Mouse (Mus musculus) forebrain, embryonic 15.5 days (tissue): ENCODE measurements around the gene Vax1. TPM values are rescaled to one million over a fixed set of nuclear protein-coding genes. Genes with fewer than 3 reads are reported as not detected.

ENCODE experiments used
- ATAC-seq: fragments of 200-750 bp; cut with Nextera tagmentation; replicated peaks from 2 replicates; pipeline ENCODE4 v1.8.0; 2017; ENCODE audit warnings: mild to moderate bottlenecking, moderate TSS enrichment, moderate library complexity
- H3K27ac ChIP-seq: fragments of 300-500 bp; sonication (generic); replicated peaks from 2 replicates; pipeline ENCODE4 v1.5.1; 2015; ENCODE audit warnings: mild to moderate bottlenecking, inconsistent platforms
- H3K27me3 ChIP-seq: fragments of 300-500 bp; sonication (generic); 2 replicates; pipeline ENCODE4 v1.6.1; 2015; ENCODE audit warnings: inconsistent platforms
- H3K36me3 ChIP-seq: fragments of 300-500 bp; sonication (generic); 2 replicates; pipeline ENCODE4 v1.6.1; 2015; ENCODE audit warnings: mild to moderate bottlenecking, inconsistent platforms
- H3K4me1 ChIP-seq: fragments of 300-500 bp; sonication (generic); 2 replicates; pipeline ENCODE4 v1.6.1; 2015; ENCODE audit warnings: inconsistent platforms
- H3K4me2 ChIP-seq: fragments of 300-500 bp; sonication (generic); replicated peaks from 2 replicates; pipeline ENCODE4 v1.6.1; 2015; ENCODE audit warnings: mild to moderate bottlenecking, inconsistent platforms
- H3K4me3 ChIP-seq: fragments of 300-500 bp; sonication (generic); 2 replicates; pipeline ENCODE4 v1.5.1; 2015; ENCODE audit warnings: mild to moderate bottlenecking, inconsistent platforms
- H3K9ac ChIP-seq: fragments of 300-500 bp; sonication (generic); replicated peaks from 2 replicates; pipeline ENCODE4 v1.6.1; 2015; ENCODE audit warnings: mild to moderate bottlenecking, inconsistent platforms
- H3K9me3 ChIP-seq: fragments of 300-500 bp; sonication (generic); 2 replicates; pipeline ENCODE4 v1.6.1; 2016; ENCODE audit warnings: inconsistent platforms
- WGBS: fragments of 180-500 bp; shearing (Covaris S2); methylation state at CpG from one replicate; pipeline ENCODE4 v1.1.7; 2015; ENCODE audit warnings: mixed read lengths; 5-methylcytosine and 5-hydroxymethylcytosine counted together
- polyA plus RNA-seq: library from polyadenylated mRNA; unstranded; fragments of >200 nt; fragmentation: Nextera tagmentation; extraction: Ambion mirVana; gene quantifications from 2 replicates; pipeline ENCODE4 v1.2.1, GENCODE M21; 2015

The Vax1 gene
- 5.0 and 5.5 TPM in 2 replicates for polyA plus RNA-seq

GRCm38 (mm10) chr19:59169936-59170765 lies at the start of gene Vax1:
Vax1 (minus strand) TSS chr19:59170056.
- H3K36me3 ChIP-seq = no peaks in the 10 kb centered on the region
- H3K9me3 ChIP-seq = no peaks in the 10 kb centered on the region
- peak within 1 kb of the TSS; percentile 48 for H3K4me3 ChIP-seq
- peaks cover 67% of the 10 kb centered on the region for H3K27me3 ChIP-seq
- H3K4me2 ChIP-seq = peak within 1 kb of the TSS; percentile 74
- WGBS = under 1% methylated on average over 53 of the region's 54 CpGs
- peaks cover 48% of the 10 kb centered on the region for H3K4me1 ChIP-seq
- ATAC-seq = no peak
- peak within 1 kb of the TSS; percentile 74 for H3K27ac ChIP-seq
- peak within 1 kb of the TSS; percentile 74 for H3K9ac ChIP-seq

DNA sequence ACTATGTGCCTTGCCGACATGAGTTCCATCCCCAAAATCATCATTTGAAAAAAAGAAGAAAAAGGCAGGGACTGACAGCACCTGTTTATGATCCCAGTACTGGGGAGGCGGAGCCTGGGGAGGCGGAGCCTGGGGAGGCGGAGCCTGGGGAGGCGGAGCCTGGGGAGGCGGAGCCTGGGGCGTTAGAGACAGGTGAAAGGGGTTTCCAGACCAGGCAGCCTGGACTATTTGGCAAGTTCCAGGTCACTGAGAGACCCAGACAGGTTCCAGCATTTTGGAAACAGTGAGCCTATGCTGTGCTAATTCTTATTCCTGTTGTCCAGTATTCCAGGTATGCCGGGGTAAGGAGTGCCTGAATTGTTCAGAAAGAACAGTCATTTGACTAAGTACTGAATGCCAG lies 49.1 kb upstream of the Vax1 start, which contains the start of gene Kcnk18:
Gene Kcnk18 (plus strand): TSS at position 224 of the 400 bp plus-strand sequence.
- Histone ChIP-seq H3K4me1 (no peaks in the 10 kb centered on the region), H3K27ac (no peak within 1 kb of the TSS), H3K4me2 (no peak within 1 kb of the TSS), H3K9me3 (no peaks in the 10 kb centered on the region), H3K36me3 (no peaks in the 10 kb centered on the region), H3K9ac (no peak within 1 kb of the TSS), H3K27me3 (no peaks in the 10 kb centered on the region), H3K4me3 (no peak within 1 kb of the TSS)
- WGBS = 89% methylated on average over 8 of the region's 8 CpGs
- no peak for ATAC-seq

- 88% methylated on average over 3 of the region's 3 CpGs for WGBS
- Histone ChIP-seq H3K4me1 (no peaks in the 10 kb centered on the region), H3K9me3 (no peaks in the 10 kb centered on the region), H3K4me2 (no peak overlapping the region), H3K36me3 (no peaks in the 10 kb centered on the region), H3K9ac (no peak overlapping the region), H3K27me3 (no peaks in the 10 kb centered on the region), H3K4me3 (no peak overlapping the region), H3K27ac (no peak overlapping the region)
- no peak for ATAC-seq
Observed at GRCm38 (mm10) chr19:59216891-59217290, 47.0 kb upstream of the Vax1 start.

DNA sequence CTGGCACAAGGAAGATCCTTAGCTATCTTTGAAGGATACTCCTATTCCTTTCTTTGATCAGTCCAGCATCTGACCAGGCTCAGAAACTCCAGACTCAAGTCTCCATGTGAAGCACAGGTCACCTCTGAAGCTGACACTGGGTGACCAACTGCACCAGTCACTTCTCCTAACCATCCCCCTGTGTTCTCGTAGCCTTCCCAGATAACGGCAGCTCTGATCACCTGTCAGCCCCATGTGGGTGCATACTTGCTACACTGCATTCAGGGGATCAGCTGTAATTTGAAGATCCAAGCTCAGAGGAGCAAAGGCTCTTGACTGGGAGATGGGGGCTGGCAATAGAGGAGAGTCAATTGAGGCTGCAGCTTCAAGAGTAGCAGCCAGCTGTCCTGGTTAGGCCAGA lies 39.1 kb upstream of the Vax1 start:
- ATAC-seq = 0 out of 2 replicates have a peak, but pooled peaks have one; percentile 19

GRCm38 (mm10) chr19:59208475-59208874 lies 38.6 kb upstream of the Vax1 start:
- ATAC-seq = peak; percentile 68; the same call in 1 of the 2 replicates
- no peaks in the 10 kb centered on the region for H3K4me1 ChIP-seq
- H3K27ac ChIP-seq = no peak overlapping the region
- H3K9ac ChIP-seq = no peak overlapping the region
- no peaks in the 10 kb centered on the region for H3K27me3 ChIP-seq
- H3K9me3 ChIP-seq = no peaks in the 10 kb centered on the region
- no peaks in the 10 kb centered on the region for H3K36me3 ChIP-seq
- no peak overlapping the region for H3K4me3 ChIP-seq
- H3K4me2 ChIP-seq = no peak overlapping the region
- 30% methylated on average over 5 of the region's 5 CpGs for WGBS

More for the DNA sequence above, 39.1 kb upstream of the Vax1 start:
- no peaks in the 10 kb centered on the region for H3K27me3 ChIP-seq
- no peak overlapping the region for H3K4me3 ChIP-seq
- WGBS = 76% methylated on average over 2 of the region's 2 CpGs
- no peaks in the 10 kb centered on the region for H3K4me1 ChIP-seq
- H3K9me3 ChIP-seq = no peaks in the 10 kb centered on the region
- H3K9ac ChIP-seq = no peak overlapping the region
- H3K36me3 ChIP-seq = no peaks in the 10 kb centered on the region
- H3K27ac ChIP-seq = no peak overlapping the region
- no peak overlapping the region for H3K4me2 ChIP-seq

GRCm38 (mm10) chr19:59198161-59198560 lies 28.3 kb upstream of the Vax1 start:
- Histone ChIP-seq H3K4me1 (peaks cover 13% of the 10 kb centered on the region), H3K27ac (no peak overlapping the region), H3K27me3 (peaks cover 35% of the 10 kb centered on the region), H3K4me3 (no peak overlapping the region), H3K36me3 (no peaks in the 10 kb centered on the region), H3K4me2 (no peak overlapping the region), H3K9me3 (no peaks in the 10 kb centered on the region), H3K9ac (no peak overlapping the region)
- WGBS = 41% methylated on average over 7 of the region's 7 CpGs
- ATAC-seq = no peak

DNA sequence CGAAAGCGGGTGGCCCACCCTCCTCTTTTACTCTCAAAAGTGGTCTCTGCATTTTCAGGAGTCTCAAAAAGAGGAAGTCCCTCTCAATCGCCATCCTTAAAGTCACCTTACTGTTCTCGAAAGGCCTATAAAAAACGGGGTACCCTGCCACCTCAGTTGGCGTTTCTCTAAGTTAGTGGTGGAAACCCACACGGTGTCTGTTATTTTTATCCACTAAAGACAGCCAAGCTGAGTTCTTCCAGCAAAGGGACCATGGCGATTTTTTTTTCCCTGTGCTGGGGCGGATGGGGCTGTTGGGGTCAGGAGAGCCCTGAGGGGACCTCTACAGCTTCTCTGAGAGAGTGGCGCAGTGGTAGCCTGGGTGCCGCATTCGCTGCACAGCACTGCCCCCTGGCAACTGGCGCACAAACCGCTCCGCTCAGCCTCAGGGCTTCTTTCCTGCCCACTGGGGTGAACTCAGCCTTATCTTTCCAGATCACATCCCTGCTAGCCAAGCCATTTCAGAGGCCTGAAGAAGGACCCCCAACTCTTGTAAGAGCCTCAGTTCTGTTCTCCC lies 26.3 kb upstream of the Vax1 start:
- H3K36me3 ChIP-seq = no peaks in the 10 kb centered on the region
- peaks cover 50% of the 10 kb centered on the region for H3K27me3 ChIP-seq
- no peak overlapping the region for H3K9ac ChIP-seq
- peak overlapping the region; percentile 17; the same call in 1 of the 2 replicates for H3K4me2 ChIP-seq
- H3K4me3 ChIP-seq = no peak overlapping the region
- no peaks in the 10 kb centered on the region for H3K9me3 ChIP-seq
- ATAC-seq = peak; percentile 87
- 4% methylated on average over 15 of the region's 15 CpGs for WGBS
- 0 out of 2 replicates have a peak overlapping the region, but pooled peaks have one; percentile 11 for H3K27ac ChIP-seq
- peaks cover 13% of the 10 kb centered on the region for H3K4me1 ChIP-seq

- Histone ChIP-seq H3K27ac (no peak overlapping the region), H3K9ac (no peak overlapping the region), H3K4me1 (peaks cover 13% of the 10 kb centered on the region), H3K36me3 (no peaks in the 10 kb centered on the region), H3K9me3 (no peaks in the 10 kb centered on the region), H3K4me2 (no peak overlapping the region), H3K4me3 (no peak overlapping the region), H3K27me3 (peaks cover 60% of the 10 kb centered on the region)
- ATAC-seq = no peak
- WGBS = 14% methylated on average over 9 of the region's 9 CpGs
Observed at GRCm38 (mm10) chr19:59195181-59195770, 25.4 kb upstream of the Vax1 start.

DNA sequence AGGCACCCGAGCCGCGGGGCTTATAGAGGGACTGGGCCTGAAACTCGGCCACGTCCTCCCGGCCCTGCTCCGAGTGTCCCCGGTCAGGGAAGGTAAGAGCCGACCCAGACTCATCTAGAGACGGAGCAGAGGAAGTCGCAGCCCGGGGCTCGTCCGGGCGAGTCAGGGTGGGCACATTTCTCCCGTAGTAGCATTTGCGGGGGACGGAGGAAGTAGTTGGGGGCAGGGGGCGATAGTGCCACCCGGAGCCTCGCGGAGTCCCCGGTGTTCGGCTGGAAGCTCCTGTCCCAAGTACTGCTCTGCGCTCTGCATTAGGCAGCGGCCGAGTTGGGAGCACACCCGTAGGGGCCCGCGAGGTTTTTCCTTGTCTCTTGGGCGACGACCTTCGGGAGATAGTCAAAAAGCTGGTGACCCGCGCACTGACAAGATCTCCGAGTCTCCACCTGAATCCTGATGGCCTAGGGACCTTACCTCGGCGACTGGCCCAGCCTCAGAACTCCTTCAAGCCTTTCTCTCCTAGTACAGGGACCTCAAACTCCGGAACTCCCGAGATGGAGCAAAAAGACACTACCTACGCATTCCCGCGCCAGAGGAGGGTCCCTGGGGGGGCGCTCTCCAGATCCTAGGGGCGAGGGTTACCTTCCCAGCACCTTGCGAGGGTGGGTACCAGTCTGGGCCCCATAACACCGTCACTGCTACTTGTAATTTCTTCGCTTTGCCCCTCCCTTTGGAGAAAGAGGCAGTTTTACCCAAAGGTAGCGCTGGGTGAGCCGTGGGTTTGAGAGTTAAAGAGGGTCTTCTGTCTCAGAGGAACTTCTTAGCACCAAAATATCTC lies 24.3 kb upstream of the Vax1 start:
- Histone ChIP-seq H3K36me3 (no peaks in the 10 kb centered on the region), H3K27me3 (peaks cover 64% of the 10 kb centered on the region), H3K4me2 (peak overlapping the region; percentile 45), H3K27ac (no peak overlapping the region; the same call in 1 of the 2 replicates), H3K9ac (peak overlapping the region; percentile 48), H3K4me1 (peaks cover 13% of the 10 kb centered on the region), H3K4me3 (peak overlapping the region; percentile 29), H3K9me3 (no peaks in the 10 kb centered on the region)
- 2% methylated on average over 50 of the region's 50 CpGs for WGBS
- ATAC-seq = no peak

DNA sequence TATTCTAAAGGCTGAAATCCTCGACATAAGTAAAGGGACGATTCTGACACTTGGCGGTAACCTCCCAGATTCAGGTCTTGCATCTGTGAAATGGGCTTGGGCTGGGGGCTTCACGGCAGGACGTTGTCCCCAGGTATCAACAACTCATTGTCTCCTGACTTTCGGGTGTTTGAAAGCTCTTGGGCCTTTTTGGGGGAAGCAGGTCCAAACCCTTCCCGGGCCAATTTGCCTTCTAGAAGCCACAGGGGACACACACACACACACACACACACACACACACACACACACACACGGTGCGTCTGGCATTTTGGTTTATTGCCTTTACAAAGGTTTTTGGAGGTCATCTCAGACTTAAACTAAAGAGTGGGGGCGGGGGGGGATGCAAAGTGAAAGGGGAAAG lies 23.6 kb upstream of the Vax1 start:
- peak overlapping the region; percentile 29 for H3K4me3 ChIP-seq
- no peak for ATAC-seq
- H3K9me3 ChIP-seq = no peaks in the 10 kb centered on the region
- no peak overlapping the region for H3K9ac ChIP-seq
- peak overlapping the region; percentile 45; the same call in 1 of the 2 replicates for H3K4me2 ChIP-seq
- no peak overlapping the region for H3K27ac ChIP-seq
- peaks cover 72% of the 10 kb centered on the region for H3K27me3 ChIP-seq
- 2% methylated on average over 10 of the region's 10 CpGs for WGBS
- H3K4me1 ChIP-seq = peaks cover 13% of the 10 kb centered on the region
- no peaks in the 10 kb centered on the region for H3K36me3 ChIP-seq

DNA sequence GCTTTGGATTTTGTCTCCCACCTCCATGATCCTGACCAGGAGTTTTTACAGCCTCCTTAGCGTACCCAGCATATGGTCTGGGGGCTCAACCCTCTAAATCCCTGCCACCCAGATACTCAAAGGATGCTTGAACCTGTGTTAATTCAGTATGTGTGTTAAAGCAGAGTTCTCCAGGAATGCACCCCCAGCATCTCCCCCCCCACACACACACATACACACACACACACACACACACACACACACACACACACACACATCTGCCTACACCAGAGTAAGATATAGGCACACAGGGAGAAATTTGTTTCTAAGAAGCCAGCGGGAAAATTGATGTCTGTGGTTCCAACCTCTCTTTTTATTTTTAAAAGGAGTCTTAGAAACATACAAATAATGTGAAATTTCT lies 22.6 kb upstream of the Vax1 start:
- no peaks in the 10 kb centered on the region for H3K36me3 ChIP-seq
- no peak for ATAC-seq
- H3K4me3 ChIP-seq = no peak overlapping the region
- 21% methylated on average over 2 of the region's 2 CpGs for WGBS
- peaks cover 13% of the 10 kb centered on the region for H3K4me1 ChIP-seq
- no peak overlapping the region for H3K4me2 ChIP-seq
- H3K27me3 ChIP-seq = peaks cover 75% of the 10 kb centered on the region
- no peak overlapping the region for H3K27ac ChIP-seq
- no peaks in the 10 kb centered on the region for H3K9me3 ChIP-seq
- no peak overlapping the region for H3K9ac ChIP-seq
